Mouse (Mus musculus): ENCODE results near the gene Tmem163. TPM values are rescaled to one million over a fixed set of nuclear protein-coding genes. Genes with fewer than 3 reads are reported as not detected.
A peak's percentile ranks its signal among the peaks of the same experiment; 100 is the strongest.

Gene Tmem163
- polyA plus RNA-seq, 1 experiment, result not detected

- Histone ChIP-seq H3K27ac (ENCODE audit: insufficient read depth, low read length) (no peak overlapping the region), H3K4me1 (ENCODE audit: control insufficient read depth, insufficient read depth, low read length) (no peaks in the 10 kb centered on the region), H3K4me3 (ENCODE audit: insufficient read depth, low read length) (no peak overlapping the region)
- TF ChIP-seq POLR2A (IDR thresholded peaks at IDR 0.05; ENCODE audit: low read depth, low read length) (no peak), CTCF (IDR thresholded peaks at IDR 0.05; ENCODE audit: borderline replicate concordance, insufficient read depth, low read length) (no peak)
Observed at GRCm38 (mm10) chr1:127512709-127513108, 166.6 kb downstream of the Tmem163 start.

DNA sequence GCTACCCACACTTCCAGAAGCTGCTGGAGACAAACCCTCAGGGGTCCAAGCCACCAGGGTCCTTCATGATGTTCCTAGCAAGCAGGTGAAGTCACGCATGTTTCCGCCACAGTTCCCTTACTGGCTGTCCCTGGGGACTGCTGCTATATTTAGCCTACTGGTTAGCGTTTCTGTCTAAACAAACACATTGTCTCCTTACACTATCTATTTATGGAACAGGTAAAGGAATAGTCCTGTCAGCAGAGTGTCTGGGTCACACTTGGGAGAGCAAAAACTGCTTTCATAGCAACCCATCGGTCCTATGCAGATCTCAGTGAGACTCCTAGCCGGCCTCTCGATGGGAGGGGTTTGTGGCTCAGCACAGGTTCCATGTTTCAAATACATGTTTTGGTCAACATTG is 168.0 kb downstream of the Tmem163 start:
- H3K4me3 ChIP-seq (ENCODE audit: insufficient read depth, low read length), result no peak overlapping the region
- no peak overlapping the region for H3K27ac ChIP-seq (ENCODE audit: insufficient read depth, low read length)
- TF ChIP-seq POLR2A (IDR thresholded peaks at IDR 0.05; ENCODE audit: low read depth, low read length) (no peak), CTCF (IDR thresholded peaks at IDR 0.05; ENCODE audit: borderline replicate concordance, insufficient read depth, low read length) (no peak)
- no peaks in the 10 kb centered on the region for H3K4me1 ChIP-seq (ENCODE audit: control insufficient read depth, insufficient read depth, low read length)

DNA sequence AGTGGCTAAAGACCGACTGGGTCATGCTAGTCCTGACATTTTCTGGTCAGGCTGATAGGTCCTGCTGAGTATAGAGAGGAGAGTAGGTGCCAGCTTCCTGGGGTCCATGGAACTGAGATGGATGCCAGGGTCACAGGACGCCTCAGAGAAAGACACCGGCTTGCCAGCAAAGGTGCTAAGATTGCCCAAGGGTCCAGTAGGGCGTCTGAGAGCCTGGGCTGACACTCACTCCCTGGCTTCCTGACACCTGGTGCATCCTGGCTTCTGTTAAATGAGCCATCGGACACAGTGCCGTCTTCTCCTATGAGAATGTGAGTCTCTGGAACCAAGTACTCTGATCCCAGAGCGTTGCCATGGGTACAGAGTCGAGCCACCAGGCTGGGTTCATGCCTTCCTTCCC is 170.4 kb downstream of the Tmem163 start:
- Histone ChIP-seq H3K4me1 (ENCODE audit: control insufficient read depth, insufficient read depth, low read length) (no peaks in the 10 kb centered on the region), H3K4me3 (ENCODE audit: insufficient read depth, low read length) (no peak overlapping the region), H3K27ac (ENCODE audit: insufficient read depth, low read length) (no peak overlapping the region)
- TF ChIP-seq POLR2A (IDR thresholded peaks at IDR 0.05; ENCODE audit: low read depth, low read length) (no peak), CTCF (IDR thresholded peaks at IDR 0.05; ENCODE audit: borderline replicate concordance, insufficient read depth, low read length) (no peak)

DNA sequence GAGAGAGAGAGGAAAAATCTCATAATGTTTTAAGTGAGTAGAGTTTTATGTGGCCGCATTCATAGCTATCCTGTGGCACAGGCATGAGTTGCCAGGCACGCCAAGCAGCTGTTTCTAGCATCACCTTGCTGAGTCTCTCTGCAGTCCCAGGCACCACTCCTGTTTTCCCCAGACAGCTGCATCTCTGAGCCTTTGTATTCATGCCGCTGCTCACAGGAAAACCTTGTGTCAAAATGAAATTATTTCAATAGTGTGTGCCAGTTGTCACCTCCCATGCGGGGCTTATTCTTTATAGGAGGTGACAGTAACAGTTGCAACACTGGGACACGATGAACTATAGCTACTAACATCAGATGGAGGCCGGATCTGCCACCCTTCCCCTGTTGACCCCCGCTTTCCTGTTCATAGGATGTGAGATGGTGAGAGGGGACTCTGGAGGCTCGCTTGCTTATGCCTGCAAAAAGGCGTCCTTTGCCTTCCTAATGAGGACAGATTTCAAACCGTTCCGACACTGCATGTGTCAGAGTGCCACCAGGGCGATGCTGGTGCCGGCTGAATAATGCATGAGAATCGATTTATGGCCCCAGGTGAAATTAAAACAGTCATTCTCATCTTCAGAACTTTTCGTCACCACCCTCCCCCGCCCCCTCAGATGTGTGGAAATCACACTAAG is 171.1 kb downstream of the Tmem163 start:
- no peaks in the 10 kb centered on the region for H3K4me1 ChIP-seq (ENCODE audit: control insufficient read depth, insufficient read depth, low read length)
- TF ChIP-seq CTCF (IDR thresholded peaks at IDR 0.05; ENCODE audit: borderline replicate concordance, insufficient read depth, low read length) (no peak), POLR2A (IDR thresholded peaks at IDR 0.05; ENCODE audit: low read depth, low read length) (no peak)
- H3K4me3 ChIP-seq (ENCODE audit: insufficient read depth, low read length), result no peak overlapping the region
- H3K27ac ChIP-seq (ENCODE audit: insufficient read depth, low read length), result no peak overlapping the region

DNA sequence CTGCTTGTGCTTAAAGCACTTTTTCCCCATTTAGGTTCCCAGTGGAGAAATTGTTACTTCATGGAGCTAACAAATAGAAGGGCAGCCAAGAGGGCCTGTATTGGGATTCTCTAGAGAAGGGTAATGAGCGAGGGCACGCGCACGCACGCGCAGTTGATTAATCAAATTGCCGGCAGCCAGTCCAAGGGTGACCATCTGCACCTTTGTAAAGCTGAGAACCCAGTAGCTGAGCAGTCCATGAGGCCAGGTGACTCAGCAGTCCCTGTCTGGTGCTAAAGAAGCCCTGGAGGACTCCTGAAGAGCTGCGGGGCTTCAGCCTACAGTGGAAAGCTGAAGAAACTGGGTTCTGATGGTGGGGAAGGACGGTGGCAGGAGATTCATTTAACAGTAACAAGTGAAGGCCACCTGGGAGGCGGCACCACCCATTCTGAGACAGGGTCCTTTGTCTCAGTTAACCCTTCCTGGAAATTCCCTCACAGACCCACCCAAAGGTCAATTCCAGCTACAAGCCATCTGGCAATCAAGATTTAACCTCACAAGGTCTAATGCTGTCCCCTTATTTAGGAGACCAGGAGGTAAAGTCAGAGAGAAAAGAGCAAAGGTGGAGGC is 172.2 kb downstream of the Tmem163 start:
- H3K4me3 ChIP-seq (ENCODE audit: insufficient read depth, low read length), result no peak overlapping the region
- no peak overlapping the region for H3K27ac ChIP-seq (ENCODE audit: insufficient read depth, low read length)
- H3K4me1 ChIP-seq (ENCODE audit: control insufficient read depth, insufficient read depth, low read length), result no peaks in the 10 kb centered on the region
- TF ChIP-seq POLR2A (IDR thresholded peaks at IDR 0.05; ENCODE audit: low read depth, low read length), result no peak
- TF ChIP-seq CTCF (IDR thresholded peaks at IDR 0.05; ENCODE audit: borderline replicate concordance, insufficient read depth, low read length), result no peak

- H3K4me3 ChIP-seq (ENCODE audit: insufficient read depth, low read length), result no peak overlapping the region
- no peak overlapping the region for H3K27ac ChIP-seq (ENCODE audit: insufficient read depth, low read length)
- H3K4me1 ChIP-seq (ENCODE audit: control insufficient read depth, insufficient read depth, low read length), result no peaks in the 10 kb centered on the region
- TF ChIP-seq CTCF (IDR thresholded peaks at IDR 0.05; ENCODE audit: borderline replicate concordance, insufficient read depth, low read length) (no peak), POLR2A (IDR thresholded peaks at IDR 0.05; ENCODE audit: low read depth, low read length) (no peak)
Observed at GRCm38 (mm10) chr1:127500701-127501100, 178.6 kb downstream of the Tmem163 start.

DNA sequence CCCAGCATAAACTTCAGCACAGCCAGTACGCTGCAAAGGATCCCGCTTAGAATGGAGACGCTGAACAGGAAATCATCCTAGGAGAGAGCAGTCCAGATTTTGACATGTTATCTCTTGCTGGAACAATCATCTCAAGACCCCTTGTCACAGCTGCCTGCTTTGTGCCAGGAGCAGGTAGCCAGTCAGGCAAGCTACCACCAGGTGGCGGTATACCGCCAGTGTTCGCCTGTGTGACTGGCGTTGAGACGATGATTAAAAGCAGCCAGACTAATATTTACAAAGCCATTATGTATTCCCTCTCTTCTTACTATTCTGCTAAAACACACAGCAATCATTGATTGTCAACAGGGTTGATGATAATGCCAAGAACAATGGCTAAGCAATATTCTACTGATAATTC is 179.1 kb downstream of the Tmem163 start:
- TF ChIP-seq CTCF (IDR thresholded peaks at IDR 0.05; ENCODE audit: borderline replicate concordance, insufficient read depth, low read length), result peak; percentile 92
- no peak for TF ChIP-seq POLR2A (IDR thresholded peaks at IDR 0.05; ENCODE audit: low read depth, low read length)
- no peak overlapping the region for H3K4me3 ChIP-seq (ENCODE audit: insufficient read depth, low read length)
- H3K4me1 ChIP-seq (ENCODE audit: control insufficient read depth, insufficient read depth, low read length), result no peaks in the 10 kb centered on the region
- no peak overlapping the region for H3K27ac ChIP-seq (ENCODE audit: insufficient read depth, low read length)

GRCm38 (mm10) chr1:127498746-127499145 is 180.6 kb downstream of the Tmem163 start:
- no peaks in the 10 kb centered on the region for H3K4me1 ChIP-seq (ENCODE audit: control insufficient read depth, insufficient read depth, low read length)

DNA sequence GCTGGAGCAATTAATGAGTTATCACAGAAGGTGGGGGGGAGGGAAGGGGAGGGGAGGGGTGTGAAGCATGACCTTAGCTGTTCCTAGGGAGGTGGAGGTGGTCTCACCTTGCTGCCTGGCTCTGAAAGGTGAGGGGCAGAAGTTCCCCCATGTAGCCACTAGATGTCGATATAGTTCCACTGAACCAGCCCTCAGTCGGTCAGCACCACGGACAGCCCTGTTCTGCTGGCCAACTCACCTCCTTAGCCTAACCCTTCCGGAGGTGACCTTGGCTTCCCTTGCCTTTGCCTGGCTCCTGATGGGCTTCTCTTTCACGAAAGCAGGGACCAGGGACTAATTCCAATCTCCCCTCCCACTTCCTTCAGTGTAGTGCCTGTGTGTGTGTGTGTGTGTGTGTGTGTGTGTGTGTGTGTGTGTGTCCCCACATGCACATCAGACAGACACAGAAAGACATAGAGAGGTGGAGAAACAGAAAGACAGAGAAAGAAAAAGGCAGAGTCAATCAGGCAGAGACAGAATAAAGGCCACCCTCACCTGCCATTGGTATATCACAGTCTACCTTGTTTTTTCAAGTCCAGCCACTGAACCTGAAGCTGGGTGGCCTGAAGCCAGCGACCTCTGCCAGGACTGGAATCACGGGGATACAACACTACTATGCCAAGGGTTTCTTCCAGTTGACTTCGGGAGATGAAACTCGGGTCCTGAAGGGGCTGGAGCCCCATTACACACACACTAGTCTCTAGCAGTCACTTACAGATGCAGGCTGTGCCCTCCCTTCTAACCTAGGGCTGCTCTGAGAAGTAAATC is 182.4 kb downstream of the Tmem163 start:
- Histone ChIP-seq H3K27ac (ENCODE audit: insufficient read depth, low read length) (no peak overlapping the region), H3K4me1 (ENCODE audit: control insufficient read depth, insufficient read depth, low read length) (no peaks in the 10 kb centered on the region), H3K4me3 (ENCODE audit: insufficient read depth, low read length) (no peak overlapping the region)
- TF ChIP-seq POLR2A (IDR thresholded peaks at IDR 0.05; ENCODE audit: low read depth, low read length) (no peak), CTCF (IDR thresholded peaks at IDR 0.05; ENCODE audit: borderline replicate concordance, insufficient read depth, low read length) (peak; percentile 99)

More at GRCm38 (mm10) chr1:127498746-127499145, 180.6 kb downstream of the Tmem163 start:
- no peak overlapping the region for H3K4me3 ChIP-seq (ENCODE audit: insufficient read depth, low read length)
- TF ChIP-seq CTCF (IDR thresholded peaks at IDR 0.05; ENCODE audit: borderline replicate concordance, insufficient read depth, low read length), result no peak
- TF ChIP-seq POLR2A (IDR thresholded peaks at IDR 0.05; ENCODE audit: low read depth, low read length), result no peak
- H3K27ac ChIP-seq (ENCODE audit: insufficient read depth, low read length), result no peak overlapping the region

DNA sequence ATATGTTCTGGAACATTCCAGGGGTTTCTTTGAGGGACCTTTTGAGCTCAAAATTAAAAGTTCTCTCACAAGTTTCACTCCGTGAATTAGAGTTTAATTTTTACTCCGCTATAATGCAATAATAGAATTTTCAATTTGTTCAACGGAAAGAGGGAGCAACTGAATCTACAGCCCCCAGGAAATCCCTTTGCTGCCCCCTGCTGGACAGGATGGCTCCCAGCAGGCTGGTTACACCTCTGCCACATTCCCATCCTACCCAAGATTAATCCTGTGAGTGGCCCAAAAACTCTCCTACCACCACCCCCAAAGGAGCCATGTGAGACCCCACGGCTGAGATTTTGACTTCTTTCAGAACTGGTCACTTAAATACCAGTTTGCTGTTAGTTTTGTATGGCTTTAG is 192.2 kb downstream of the Tmem163 start:
- TF ChIP-seq POLR2A (IDR thresholded peaks at IDR 0.05; ENCODE audit: low read depth, low read length), result no peak

More for the DNA sequence above, 192.2 kb downstream of the Tmem163 start:
- Histone ChIP-seq H3K4me1 (ENCODE audit: control insufficient read depth, insufficient read depth, low read length) (no peaks in the 10 kb centered on the region), H3K4me3 (ENCODE audit: insufficient read depth, low read length) (no peak overlapping the region), H3K27ac (ENCODE audit: insufficient read depth, low read length) (no peak overlapping the region)

Measured in embryonic fibroblast, embryonic 13.5 days (primary cell).